Mouse (Mus musculus) 416B (cell line): ENCODE data around the gene Fam193a.
A peak's percentile ranks its signal among the peaks of the same experiment; 100 is the strongest.

Experiments
- DNase-seq: peaks from one replicate; pipeline ENCODE4 v3.0.0; 2011; ENCODE audit warnings: low read depth

Gene Fam193a

GRCm38 (mm10) chr5:34369341-34370021 is at the start of gene Fam193a:
Fam193a (plus strand) TSS chr5:34369933.
- DNase-seq, result peak; percentile 93

GRCm38 (mm10) chr5:34321236-34321635 is 48.5 kb upstream of the Fam193a start:
- DNase-seq, result no peak

DNA sequence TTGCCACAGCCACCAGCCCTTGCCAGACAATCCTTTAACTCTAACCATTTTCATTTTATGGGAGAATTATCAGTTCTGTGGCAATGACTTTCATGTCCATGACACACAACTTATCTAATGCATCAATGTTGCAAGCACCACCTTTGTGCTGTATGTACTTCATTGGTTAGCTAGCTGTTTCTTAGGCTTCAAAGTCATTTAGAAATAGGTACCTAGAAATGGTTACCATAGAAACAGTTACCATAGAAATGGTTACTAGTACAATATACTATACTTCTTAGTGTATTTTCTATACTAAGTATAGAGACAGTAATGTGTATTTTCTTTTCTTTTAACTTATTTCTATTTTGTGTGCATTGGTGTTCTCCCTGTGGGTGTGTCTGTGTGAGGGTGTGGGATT is 44.4 kb upstream of the Fam193a start:
- no peak for DNase-seq

DNA sequence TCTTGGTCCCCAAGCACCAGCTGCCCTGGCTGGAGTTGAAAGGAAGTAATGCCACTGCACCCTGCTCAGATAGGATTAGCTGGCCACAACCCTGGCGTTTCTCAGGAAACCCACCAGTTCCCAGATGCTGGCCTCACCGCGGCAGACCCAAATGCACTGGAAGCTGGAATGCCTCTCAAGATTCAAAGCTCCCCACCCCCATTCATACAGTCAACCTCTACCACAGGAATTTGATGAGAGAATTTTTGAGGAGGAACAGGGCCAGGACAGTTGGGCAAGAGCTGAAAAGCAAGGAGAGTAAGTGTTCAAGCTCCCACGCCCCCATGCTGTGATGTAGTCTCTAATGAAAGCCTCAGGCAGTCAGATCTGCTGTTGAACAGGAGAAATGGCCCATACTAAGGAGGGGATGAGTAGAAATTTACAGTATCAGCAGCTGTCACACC is 43.5 kb upstream of the Fam193a start:
- no peak for DNase-seq

- DNase-seq, result no peak
Observed at GRCm38 (mm10) chr5:34326875-34327576, 42.7 kb upstream of the Fam193a start.

- no peak for DNase-seq
Observed at GRCm38 (mm10) chr5:34330136-34330535, 39.6 kb upstream of the Fam193a start.

- no peak for DNase-seq
Observed at GRCm38 (mm10) chr5:34334081-34334480, 35.7 kb upstream of the Fam193a start.

DNA sequence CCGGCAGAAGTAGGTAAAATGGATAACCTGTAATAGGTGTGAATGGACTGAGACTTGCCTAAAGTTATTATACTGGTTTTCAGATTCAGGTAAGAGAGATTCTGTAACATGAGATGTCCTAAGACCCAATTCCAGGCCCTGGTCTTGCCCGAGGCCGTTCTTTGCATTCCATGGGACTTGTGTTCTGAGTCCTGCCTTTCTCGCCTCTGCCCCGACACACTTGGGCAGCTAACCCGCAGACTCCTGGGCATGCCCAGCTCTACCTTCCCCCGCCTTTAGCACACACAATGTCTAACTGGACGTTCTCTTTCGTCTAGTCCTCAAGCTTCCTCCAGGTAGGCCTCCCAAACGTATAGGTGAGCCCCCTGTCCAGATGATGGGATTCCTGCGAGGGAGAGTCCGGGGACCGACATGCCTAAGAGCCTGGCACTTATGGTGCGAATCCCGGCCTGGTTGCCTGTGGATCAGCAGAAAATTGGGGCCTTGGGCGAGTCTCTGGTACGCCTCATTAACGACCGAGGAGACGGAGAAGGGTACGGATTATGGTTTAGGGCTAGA is 34.1 kb upstream of the Fam193a start:
- DNase-seq, result no peak

- peak; percentile 99 for DNase-seq
Observed at GRCm38 (mm10) chr5:34336097-34336774, 33.5 kb upstream of the Fam193a start, which contains the start of gene Rnf4. Rnf4 (plus strand) TSS chr5:34336289.

DNA sequence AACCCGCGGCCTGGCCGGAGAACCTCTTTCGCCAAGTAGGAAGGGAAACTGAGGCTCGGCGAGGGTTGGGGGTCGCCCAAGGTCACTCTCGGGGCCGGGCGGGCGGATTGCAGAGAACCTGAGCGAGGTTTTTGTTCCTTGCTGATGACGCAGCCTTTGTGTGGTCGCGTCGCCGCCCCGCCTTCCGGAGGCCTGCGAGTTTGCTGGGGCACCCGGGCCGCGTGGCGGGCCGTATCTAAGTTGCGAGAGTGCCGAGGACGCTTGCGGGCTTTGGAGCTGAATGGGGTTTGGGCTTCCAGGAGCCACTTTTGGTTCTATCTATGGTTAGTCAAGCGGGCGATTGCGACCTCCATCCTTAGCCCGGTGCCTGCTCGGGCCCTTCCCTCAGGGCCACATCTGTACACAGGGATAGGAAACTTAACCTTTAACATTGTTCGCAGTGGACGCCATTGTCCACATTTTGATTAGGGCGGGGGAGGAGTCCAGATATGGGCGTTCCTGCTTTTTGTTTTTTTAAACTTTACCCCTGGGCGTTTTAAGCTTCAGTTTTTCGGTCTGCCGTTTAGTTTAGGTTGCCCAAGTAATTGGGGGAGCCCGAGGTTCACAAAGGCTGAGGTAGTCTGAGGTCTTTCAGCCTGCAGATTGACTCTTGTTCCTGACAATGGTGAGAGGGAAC is 32.8 kb upstream of the Fam193a start:
- DNase-seq, result peak; percentile 85

- DNase-seq, result no peak
Observed at GRCm38 (mm10) chr5:34340246-34340645, 29.5 kb upstream of the Fam193a start.

DNA sequence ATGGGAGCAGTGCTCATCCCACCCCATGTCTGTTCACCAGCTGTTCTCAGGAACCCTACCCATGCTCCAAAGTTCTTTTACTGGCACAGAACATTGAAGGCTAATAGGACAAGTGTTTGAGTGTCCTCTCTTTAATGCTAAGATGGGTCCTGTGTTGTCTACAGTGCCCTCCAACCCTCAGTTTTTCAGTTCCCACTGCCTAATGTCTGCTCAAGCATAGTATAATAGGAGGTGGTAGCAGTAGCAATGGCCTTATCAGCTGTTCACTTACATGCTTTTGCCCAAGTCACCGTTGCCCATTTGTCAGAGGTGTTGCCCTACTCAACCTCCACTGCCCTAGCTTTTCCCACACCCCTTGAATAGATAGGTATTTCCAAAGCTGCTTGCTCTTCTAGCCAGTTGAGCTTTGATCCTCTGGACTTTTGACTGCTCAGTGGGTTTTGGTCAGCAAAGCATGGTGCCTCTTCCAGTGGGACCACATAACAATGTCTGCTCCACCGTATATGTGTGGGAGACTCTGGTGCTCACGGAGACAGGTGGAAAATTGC is 17.6 kb upstream of the Fam193a start:
- no peak for DNase-seq

DNA sequence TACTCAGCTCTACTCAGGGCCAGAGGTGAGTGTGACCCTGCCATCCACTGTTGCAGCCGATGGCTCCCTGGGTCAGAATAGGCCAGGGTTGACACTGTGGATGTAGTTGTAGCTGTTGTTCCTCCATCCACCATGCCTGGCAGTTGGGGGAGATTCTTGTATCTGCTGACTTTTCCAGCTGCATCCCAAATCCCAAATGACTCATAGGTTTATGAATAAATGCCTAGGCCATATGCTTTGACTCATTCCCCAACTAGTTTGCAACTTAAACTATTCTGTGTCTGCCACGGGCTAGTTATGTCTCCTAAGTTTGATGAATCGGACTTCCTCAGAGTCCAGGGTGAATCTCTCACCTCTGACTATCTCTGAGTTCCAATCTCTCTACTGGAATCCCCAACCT is 9.5 kb upstream of the Fam193a start:
- DNase-seq, result no peak

DNA sequence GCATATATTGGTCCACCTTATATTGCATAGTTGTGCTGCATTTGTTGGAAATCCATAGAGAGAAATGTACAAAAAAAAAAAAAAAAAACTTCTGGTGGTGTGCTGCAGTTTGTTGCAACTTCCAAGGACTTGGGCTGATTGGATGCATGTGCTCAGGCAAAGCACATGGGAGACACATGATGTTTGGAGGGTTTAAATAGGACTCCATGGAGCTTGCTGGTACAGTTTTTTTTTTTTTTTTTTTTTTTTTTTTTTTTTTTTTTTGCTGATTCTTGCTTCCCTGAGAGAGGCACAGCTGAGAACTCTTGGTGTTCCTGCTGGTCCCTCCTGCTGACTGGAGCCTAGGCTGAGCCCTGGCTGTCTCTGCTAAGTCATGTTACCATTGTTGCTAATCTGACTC is 6.6 kb upstream of the Fam193a start:
- no peak for DNase-seq

DNA sequence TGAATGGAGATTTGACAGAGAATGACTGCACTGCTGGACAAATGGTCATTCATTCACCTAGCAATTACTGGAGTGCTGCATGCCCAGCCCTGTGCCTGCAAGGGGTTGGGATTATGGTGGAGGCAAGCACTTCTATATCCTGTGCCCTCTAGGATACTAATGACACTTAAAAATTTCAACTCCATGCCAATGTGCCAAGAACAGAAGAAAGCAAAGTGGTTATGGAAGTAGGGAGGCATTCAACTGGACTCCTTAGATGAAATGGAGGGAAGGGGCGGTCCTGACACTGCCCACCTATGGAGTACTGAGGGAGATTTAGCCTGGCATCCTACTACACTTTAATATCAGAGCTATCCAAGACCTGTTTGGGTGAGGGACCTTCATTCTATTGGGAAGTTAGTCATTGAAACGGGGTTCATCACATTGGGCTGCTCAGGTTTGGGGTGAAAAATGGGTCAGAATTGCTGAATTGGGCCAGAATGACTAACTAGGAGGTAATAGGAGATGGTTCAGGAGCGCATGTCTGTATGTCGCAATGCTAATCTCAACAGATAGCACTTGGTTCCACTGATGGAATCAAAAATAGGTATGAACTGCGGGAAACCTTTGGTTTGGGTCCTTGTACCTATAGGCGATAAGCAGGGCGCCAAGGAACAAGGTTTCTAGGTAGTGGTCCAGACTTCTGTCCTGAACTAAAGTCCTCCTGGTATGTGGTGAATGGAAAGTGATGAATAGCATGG is 1.0 kb upstream of the Fam193a start:
- peak; percentile 63 for DNase-seq

- DNase-seq, result no peak
Observed at GRCm38 (mm10) chr5:34370022-34370823, 490 bp downstream of the Fam193a start.

- DNase-seq, result no peak
Observed at GRCm38 (mm10) chr5:34370840-34371239, 1.1 kb downstream of the Fam193a start.

DNA sequence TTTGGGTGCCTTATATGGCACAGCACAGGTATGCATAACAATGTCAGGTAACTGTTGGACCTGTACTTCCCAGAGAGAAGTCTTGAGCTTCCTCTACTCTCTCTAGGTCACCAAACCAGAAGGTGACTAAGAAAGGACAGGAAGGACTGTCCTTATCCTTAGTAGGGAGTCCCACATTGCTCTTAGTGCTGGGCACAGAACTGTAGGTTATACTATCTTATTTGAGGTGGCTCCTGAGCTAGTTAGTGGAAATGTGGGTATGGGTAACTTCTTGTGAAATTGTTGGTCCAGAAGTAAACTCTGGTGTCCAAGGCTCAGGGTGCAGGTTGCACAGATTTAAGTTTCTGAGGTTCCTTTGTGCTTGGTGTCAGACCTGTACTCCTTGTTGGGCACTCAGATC is 2.4 kb downstream of the Fam193a start:
- no peak for DNase-seq

- DNase-seq, result no peak
Observed at GRCm38 (mm10) chr5:34372541-34372940, 2.8 kb downstream of the Fam193a start.

- peak; percentile 42 for DNase-seq
Observed at GRCm38 (mm10) chr5:34378787-34379186, 9.1 kb downstream of the Fam193a start.
